Mouse (Mus musculus): Measurements from ENCODE around the gene Ppa2.

Ppa2 gene

DNA sequence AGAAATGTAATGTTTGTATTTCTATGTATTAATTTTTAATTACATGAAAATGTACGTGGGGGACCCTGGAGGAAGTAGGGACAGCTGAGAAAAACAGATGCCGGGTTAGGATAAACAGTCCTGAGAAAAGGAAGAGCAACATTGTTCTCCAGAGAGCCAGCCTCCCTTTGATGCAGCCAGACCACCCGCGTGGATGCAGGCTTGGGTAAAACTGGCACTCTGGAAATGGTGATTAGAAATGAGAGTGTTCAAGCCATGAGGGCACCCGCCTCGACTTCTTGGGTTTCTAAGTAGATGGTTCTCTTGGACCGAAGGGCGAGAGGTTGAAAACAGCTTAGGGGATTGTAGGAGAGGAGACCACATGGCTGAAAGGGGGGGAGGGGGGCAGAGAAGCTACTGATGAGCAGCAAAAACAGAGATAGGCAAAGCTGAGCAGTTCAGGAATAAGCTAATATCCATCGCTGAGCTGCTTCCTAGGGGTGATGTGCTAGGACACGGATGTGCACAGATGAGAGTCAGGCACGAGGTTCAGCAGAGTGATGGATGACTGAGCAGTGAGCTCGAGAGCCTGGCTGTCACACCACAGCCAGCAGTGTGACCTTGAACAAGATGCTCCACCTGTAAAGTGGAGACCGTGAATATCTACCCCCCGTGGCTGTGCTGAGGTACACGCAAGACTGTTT lies 21.4 kb downstream of the Ppa2 start:
- no peak for DNase-seq (ENCODE audit: low spot score)

DNA sequence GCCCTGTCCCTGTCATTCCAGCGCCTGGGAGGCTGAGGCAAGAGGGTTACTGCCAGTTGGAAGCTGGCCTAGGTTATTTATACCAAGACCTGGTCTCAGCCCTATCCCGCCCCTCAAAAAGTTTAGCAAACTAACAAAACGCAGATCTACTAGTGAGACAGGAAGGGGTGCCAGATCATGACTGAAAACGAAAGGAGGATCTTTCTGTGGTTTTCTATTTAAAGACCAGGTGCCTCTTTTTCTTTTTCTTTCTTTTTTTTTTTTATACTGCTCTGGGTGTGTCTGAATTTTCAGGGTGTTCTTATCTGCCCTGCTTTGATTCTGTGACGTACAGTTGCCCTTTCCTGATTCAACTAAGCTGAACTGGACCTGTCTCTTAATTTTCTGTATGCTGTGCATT lies 22.4 kb downstream of the Ppa2 start:
- no peak for DNase-seq (ENCODE audit: low spot score)

DNA sequence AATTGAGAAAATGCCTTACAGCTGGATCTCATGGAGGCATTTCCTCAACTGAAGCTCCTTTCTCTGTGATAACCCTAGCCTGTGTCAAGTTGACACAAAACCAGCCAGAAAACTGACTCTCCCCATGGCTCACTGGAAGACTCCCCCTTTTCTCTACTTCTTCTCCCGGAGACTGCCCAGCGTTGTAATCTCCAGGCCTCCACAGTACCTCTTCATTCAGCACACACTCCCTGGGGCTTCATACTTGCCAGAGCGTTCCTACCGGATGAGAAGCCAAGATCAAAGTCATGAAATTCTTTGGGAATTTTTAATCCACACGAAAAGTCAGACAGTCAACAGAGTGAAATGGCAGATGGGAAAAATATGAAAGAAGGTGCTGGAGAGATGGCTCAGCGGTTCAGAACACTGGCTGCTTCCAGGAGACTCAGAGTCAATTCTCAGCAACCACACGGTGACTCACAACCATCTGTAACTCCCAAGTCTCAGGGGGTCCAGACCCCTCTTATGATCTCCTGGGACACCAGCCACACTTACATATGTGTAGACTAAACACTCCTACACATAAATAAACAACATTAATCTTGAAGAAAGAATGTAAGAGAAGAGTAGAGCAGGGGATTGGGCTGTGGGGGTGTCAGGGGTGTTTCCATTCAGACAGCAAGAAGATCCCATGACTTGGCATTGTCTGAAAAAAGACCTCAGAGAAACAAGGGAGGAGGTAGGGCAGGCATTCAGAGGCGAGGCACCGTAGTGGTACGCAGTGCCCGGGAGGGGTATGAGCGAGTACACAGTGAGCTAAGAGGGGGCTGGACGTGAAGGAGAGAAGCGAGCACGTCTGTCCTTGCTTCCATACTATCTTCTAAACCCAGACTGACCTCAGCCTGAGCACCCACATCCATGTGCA lies 23.6 kb downstream of the Ppa2 start:
- no peak for DNase-seq (ENCODE audit: low spot score)

DNA sequence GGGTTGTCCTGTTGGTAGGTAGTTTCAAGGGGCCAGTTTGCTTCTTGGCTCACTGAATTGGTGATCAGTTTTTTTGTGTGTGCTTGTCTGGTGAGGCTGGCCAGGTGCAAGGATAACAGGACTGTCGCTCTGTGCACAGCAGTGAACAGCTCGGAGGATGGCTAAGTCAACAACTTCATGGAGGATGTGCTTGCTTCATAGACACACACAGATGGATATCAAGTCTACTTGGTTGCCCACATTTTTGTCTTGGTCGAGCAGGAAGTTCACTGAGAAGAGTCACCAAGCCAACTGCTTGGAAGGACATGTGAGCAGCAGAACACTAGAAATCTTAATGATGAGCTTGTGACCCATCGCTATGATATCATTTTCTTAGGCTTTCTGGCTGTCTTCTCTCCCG lies 24.8 kb downstream of the Ppa2 start:
- DNase-seq (ENCODE audit: low spot score), result no peak

DNA sequence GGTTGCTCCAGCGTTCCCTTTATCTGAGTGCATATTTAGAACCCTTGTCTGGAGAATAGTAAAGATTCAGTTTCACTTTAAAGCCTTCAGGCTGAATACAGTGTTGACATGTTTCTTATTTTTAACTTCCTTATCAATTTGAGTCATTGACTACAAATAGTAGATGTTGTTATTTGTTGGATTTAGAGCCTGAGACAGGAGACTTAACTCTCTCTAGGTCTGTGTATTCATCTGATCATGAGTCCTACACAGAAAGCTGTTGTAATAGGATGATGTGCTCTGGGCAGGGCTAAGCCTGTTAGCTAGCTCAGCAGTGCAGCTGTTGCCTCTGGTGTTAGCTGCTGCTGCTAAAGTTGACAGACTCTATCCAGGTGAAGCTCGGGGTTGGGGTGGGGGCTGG lies 25.3 kb downstream of the Ppa2 start:
- DNase-seq (ENCODE audit: low spot score), result no peak

DNA sequence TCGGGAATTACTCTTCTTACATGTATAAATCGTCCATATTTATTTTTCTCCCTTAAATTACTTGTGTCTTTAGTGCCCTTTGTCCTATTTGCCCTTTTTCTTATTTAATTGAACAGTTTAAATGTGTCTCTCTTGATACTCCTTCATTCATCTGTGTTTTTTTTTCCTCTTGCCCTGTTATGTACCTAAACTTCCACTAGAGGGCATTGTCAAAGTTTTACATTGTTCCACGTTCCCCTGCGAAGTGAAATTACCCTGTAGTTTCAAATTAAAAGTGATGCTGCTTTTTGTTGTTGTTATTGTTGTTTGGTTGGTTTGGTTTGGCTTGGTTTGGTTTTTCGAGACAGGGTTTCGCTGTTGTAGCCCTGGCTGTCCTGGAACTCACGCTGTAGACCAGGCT lies 26.5 kb downstream of the Ppa2 start:
- DNase-seq (ENCODE audit: low spot score), result no peak

DNA sequence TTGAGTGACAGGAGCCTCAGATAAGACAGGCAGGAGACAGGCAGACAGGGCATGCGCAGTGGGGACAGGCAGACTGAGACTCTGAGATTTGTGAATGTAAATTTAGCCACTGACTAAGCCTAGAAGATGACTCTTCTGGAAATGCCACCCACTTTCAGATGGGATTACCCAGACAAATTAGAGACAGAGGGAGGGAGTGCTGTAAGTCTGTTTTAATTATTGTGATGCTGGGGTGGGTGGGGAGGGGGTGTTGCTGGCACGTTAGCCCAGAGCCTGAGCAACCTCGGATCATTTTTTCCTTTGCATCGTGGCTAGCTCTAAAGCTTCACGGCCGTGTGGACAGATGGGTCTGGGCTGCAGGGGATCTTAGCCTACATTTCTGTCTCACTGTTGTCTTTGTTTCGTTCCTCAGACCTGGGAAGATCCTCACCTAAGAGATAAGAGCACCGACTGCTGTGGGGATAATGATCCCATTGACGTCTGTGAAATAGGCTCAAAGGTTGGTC lies 29.0 kb downstream of the Ppa2 start:
- DNase-seq (ENCODE audit: low spot score), result no peak

DNA sequence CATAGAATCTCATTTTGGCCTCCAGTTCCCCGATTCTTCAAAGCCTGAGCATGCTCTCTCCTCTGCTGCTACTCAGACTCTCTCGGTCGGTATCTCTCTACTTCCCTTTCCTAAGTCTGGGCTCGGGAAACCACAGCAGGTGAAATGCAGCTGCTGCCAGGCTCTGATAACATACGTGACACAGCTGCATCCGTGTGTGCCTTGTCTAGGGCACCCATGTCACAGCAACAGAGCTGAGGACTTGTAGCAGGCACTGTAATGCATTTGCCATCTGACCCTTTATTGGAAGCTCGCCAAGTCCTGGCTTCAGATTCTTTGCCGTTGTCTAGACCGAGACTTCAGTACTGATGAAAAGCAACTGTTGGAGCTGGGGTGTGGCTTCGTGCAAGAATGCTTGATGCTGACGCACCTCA lies 29.5 kb downstream of the Ppa2 start:
- DNase-seq (ENCODE audit: low spot score), result no peak

DNA sequence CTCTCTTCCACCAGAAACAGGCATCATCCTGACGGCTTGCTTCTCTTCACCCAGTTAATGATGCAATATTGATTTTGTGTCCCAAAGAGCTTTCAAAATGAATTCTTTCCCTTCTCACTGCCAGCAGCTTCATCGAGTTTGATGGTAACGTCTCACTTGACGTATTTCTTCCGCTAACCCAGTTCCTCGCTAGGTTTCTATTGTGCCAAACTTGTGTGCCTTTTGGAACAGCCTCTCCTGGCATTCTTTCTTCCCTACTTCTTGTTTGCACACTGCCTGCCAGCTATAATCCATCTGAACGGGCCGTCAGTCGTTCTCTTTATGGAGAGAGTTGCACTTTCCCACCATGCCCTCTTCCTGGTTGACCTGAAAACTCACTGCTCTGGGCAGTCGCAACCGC lies 31.2 kb downstream of the Ppa2 start:
- DNase-seq (ENCODE audit: low spot score), result no peak

DNA sequence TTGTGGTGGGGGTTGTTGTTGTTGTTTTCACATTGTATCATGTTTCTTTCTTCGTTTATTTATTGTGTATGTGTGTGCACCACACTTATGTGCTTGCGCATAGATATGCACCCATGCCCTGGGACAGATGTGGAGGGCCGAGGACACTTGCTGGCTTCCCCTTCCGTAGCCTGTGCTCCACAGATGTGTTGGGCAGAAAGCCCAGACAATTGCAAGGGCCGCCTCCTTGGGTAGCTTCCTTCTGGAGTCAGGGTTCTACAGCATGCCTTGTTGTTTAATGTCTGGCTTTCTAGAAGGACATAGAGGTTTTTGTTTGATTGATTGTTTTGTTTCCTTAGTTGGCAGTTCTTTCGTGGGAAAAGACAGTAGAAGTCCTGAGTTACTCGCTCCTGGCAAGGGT lies 37.6 kb downstream of the Ppa2 start:
- no peak for DNase-seq (ENCODE audit: low spot score)

DNA sequence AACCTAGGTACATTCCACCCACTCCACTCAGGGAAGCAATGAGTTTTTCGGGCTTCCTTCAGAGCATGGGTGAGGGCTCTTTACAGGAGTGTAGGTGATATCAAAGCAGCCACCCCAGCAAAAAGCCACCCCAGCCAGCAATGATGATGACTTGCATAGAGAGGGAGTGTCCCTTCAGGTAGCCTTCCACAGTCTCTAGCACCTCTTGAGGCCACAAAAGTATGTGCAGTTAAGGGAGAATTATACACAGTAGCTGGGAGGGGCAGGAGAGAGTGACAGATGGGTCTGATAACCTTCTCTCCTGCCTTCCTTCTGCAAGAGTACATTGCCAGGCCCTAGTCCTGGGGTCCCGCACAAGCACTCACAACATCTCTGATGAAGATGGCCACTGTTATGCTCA lies 38.9 kb downstream of the Ppa2 start:
- DNase-seq (ENCODE audit: low spot score), result no peak

DNA sequence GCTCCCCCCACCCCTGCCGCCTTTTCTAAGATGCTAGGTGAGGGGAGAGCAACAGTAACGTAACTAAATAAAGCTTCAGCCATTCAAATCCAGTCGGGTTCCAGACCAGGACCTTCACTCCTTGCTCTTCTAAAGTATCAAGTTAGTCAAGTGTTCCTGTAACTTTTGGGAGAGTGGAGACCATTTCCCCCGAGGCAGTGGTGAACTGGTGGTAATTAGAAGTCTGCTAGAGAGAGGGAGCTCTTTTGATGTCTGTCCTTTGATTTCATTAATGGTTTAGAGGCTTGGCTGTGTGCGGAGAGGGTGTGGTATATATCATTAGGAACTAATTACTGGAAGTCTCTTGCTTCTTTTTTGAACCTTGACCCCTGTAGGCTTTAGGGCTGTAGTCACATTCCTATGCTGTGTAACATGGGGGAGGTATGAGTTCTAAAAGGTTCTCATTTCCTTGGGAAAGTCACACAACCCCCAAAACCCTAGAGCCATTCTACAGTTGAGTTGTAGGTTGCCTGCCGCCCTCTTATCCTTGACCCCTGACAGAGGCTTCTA lies 47.6 kb downstream of the Ppa2 start:
- no peak for DNase-seq (ENCODE audit: low spot score)

DNA sequence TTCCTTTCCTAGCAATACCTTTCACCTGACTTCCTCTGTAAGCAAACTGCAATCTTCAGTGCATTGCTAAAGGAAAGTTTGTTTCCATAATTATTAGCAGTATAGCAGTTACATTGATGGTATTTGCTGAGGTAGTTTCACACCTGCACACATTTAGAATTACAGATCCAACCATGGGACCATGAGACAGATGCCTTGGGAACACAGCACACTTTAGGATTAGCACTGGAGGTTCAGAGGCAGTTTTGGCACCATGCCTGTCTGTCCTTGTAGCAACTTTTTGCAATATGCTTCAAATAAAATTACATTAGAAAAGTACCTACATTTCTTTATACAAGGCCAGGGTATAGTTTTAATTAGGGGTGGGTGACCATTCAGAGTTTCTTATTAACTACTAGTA lies 48.1 kb downstream of the Ppa2 start:
- no peak for DNase-seq (ENCODE audit: low spot score)

DNA sequence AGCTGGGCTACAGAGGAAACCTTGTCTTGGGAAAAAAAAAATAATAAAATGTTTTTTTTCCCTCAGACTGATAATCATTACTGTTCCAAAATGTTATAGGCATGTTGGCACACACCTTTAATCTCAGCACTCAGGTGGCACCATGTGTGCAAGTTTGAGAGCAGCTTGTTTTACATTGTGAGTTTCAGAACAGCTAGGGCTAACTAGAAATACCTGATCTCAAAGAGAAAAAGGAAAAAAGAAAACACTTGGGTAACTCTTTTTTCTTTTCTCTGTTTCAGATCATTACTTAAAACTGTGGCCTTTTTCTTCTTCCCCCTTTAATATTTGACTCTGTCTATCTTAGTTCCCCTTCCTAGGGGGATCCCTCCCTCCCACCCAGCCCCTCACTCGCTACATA lies 51.5 kb downstream of the Ppa2 start:
- no peak for DNase-seq (ENCODE audit: low spot score)

DNA sequence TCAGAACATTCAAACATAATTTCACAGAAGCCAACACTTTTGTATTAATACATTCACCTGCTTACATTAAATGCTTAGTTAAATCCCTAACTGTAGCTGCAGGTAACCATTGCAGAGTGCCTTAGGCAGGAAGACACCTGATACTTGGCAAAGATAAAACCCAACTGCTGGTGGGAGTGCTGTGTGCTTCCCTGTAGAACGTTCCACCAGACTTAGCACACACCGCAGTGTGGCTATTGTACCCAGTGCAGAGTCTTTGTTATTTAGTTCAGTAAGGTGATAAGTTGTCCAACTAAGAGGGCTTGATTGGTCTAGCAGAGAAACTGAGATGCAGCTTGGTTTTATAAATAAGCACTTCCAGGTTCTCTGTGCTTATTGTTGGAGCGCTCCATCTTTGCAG lies 54.2 kb downstream of the Ppa2 start:
- DNase-seq (ENCODE audit: low spot score), result no peak

DNA sequence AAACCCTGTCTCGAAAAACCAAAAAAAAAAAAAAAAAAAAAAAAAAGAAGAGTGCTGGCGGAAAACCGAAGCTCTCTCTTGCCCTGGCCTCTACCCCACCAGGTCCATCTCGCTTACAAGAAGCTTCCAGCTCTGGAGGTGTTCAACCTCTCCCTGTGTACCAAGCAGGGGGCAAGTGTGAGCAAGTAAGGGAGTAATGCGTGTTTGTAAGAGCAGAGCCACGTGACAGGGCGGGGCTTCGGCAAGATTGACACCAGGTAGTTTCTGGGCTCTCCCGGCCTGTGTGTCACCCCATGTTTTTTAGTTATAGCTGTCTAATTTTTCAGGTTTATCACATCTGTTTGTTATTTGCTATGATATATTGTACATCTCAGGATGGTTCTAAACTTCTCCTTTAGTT lies 56.2 kb downstream of the Ppa2 start:
- DNase-seq (ENCODE audit: low spot score), result no peak

DNA sequence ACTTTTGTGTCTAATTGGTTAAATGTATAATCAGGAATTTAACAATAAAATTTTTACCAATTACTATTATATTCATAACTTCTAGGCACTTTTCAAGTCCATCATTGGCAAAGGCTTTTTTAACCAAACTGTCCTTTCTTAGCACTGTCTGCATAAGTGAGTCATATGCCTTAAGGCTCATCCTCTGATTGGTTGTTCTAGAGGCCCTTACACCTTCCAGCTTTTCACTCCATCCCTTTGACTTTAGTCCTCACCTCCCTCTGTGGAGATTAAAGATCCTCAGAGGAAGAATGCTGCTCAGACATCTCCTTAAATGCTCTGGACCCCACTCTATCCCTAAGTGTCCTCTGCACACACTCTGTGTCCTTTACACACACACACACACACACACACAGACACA lies 68.3 kb downstream of the Ppa2 start:
- DNase-seq (ENCODE audit: low spot score), result no peak

DNA sequence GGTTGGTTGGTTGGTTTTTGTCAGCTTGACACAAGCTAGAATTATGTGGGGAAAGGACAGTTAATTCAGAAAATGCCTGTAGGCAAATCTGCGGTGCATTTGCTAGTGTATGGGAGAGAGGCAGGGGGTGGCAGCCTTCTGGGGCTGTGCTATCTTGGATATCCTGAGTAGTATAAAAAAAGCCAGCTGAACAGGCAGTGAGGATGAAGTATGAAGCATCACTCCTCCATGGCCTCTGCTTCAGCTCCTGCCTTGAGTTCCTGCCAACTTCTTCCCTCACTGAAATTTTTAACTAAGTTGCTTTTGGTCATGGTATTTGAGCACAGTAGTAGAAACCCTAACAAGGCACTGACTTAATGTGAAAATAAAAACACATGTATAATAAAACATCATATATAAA lies 70.1 kb downstream of the Ppa2 start:
- DNase-seq (ENCODE audit: low spot score), result no peak

DNA sequence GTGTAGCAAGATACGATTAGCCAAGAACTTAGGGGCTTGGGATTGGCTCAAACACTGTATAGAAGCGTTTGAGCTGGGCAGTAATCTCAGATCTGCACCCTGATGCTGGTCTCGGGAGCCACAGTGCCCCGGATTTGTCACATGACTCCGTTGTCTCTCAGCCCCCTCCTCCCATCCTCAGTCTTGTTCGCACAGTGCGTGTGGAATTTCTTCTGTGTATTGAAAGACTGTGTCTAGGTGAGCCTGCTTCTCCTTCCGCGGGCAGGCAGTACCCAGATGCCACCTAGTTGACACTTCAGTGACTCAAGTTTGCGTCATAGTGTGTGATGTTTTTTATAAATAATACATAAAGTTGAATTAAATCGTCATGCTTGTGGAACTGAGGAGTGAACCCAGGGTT lies 71.6 kb downstream of the Ppa2 start:
- DNase-seq (ENCODE audit: low spot score), result no peak

DNA sequence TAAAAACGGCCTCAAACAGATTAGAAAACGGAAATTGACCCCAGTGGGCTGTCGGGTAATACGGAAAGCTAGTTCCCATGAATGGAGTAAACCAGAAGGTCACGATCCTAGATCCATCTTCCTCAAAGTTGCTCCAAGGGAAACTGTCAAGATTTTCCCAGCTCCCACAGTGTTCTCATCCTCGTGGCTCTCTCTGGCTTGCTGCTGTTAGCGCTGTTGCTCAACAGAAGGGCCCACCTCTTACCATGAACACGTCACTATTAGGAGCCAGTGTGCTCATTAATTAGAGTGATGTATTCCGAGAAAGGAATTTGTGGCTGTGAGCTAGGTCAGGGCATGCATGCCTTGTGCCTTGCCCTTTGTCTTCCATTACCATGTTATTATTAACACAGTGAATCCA lies 72.2 kb downstream of the Ppa2 start:
- no peak for DNase-seq (ENCODE audit: low spot score)

DNA sequence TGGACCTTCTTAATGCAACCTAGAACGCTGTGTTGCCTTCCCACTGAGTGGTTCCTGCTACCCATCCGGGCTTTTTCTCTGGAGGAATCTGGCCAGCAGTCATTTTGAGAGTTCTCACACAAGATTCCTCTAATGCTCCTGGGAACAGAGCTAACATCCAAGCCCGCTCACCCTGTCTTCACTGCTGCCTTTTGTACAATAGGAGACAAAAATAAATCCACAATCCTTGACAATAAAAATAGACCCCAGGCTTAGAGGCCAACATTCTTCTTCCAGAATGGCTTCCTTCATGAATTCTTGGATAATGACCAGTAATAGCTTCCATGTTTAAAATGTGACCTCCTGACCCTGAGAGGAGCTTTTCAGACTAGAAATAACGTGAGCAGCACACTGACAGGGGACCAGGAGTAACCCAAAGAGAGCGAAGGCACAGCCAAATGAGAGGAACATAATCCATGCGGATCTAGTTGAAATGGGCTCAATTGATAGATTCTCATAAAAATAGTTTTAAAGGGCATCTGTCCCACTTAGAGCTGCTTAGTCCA lies 74.3 kb downstream of the Ppa2 start:
- DNase-seq (ENCODE audit: low spot score), result no peak

DNA sequence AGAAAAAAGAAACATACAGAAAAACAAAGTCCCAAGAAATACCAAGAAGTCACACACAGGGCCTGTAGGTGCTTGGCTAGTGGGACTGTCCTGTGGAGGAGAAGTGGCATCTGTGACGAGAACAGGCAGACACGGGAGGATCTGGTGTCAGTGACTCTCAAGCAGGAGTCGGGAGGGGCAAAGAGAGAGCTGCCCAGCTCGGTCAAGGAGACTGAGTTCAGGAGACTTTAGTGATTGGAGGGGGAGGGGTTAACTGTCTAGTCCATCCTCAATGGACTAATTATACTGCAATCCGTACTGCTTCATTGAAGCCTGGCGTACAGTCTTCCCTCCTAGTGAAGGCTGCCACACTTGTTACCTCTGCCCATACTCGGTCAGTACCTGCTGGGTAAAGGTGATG lies 77.4 kb downstream of the Ppa2 start:
- no peak for DNase-seq (ENCODE audit: low spot score)

DNA sequence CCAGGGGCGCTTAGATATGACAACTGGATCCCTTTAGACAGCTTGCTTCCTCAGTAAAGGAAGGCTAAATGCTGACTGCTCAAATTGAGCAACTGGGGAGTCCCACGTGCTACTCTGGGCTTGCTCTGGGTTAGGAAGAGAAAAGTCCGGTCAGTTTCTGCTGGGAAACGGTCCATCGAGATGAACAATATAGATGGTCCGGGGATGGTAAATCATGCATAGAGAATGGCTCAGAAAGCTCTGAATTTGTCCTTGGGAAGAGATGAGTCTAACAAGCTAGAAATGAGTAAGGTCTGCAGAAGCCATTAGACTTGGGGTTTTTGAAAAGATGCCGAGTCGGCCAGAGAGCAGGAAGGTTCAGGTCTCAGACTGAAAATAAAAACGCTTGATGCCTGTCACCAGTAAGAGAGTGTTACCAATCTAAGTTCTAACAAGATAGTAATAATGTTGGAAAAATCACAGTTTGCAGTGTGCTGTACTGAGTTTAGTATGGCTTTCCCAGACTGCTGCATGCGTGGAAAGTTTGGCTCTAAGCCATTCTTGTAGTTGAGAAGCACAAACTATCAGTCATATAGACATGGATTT lies 80.0 kb downstream of the Ppa2 start:
- DNase-seq (ENCODE audit: low spot score), result no peak

All from ovary, postnatal 10 days (tissue).